Mouse (Mus musculus) liver, postnatal 0 days (tissue): ENCODE results near the gene Atxn3. TPM values are rescaled to one million over a fixed set of nuclear protein-coding genes. Genes with fewer than 3 reads are reported as not detected.
A peak's percentile ranks its signal among the peaks of the same experiment; 100 is the strongest.

Experiments
- ATAC-seq: fragments of 200-750 bp; cut with Nextera tagmentation; 2 replicates; pipeline ENCODE4 v1.8.0; 2017; ENCODE audit warnings: mild to moderate bottlenecking, moderate library complexity
- DNase-seq: peaks from one replicate; pipeline ENCODE4 v3.0.0-alpha.2; 2016
- H3K27ac ChIP-seq: fragments of 300-500 bp; sonication (generic); 2 replicates; pipeline ENCODE4 v1.5.1; 2014; ENCODE audit warnings: antibody characterized with exemption, moderate library complexity, mild to moderate bottlenecking, low read depth
- H3K27me3 ChIP-seq: fragments of 300-500 bp; sonication (generic); 2 replicates; pipeline ENCODE4 v1.6.1; 2014; ENCODE audit warnings: low read length, control low read depth, mixed read lengths; ENCODE audit not compliant: insufficient read depth
- H3K36me3 ChIP-seq: fragments of 300-500 bp; sonication (generic); replicated peaks from 2 replicates; pipeline ENCODE4 v1.6.1; 2014; ENCODE audit warnings: mild to moderate bottlenecking, control low read depth, low read length, moderate library complexity, mixed read lengths; ENCODE audit not compliant: insufficient read depth
- H3K4me1 ChIP-seq: fragments of 300-500 bp; sonication (generic); 2 replicates; pipeline ENCODE4 v1.6.1; 2014; ENCODE audit warnings: antibody characterized with exemption, mild to moderate bottlenecking, control low read depth; ENCODE audit not compliant: insufficient read depth
- H3K4me2 ChIP-seq: fragments of 300-500 bp; sonication (generic); 2 replicates; pipeline ENCODE4 v1.6.1; 2014; ENCODE audit warnings: low read depth, mild to moderate bottlenecking, low read length, moderate library complexity, mixed read lengths
- H3K4me3 ChIP-seq: fragments of 300-500 bp; sonication (generic); 2 replicates; pipeline ENCODE4 v1.5.1; 2014; ENCODE audit warnings: low read depth, low read length
- H3K9ac ChIP-seq: fragments of 300-500 bp; sonication (generic); replicated peaks from 2 replicates; pipeline ENCODE4 v1.6.1; 2014; ENCODE audit warnings: mild to moderate bottlenecking, moderate library complexity
- H3K9me3 ChIP-seq: fragments of 300-500 bp; sonication (generic); 2 replicates; pipeline ENCODE4 v1.6.1; 2016; ENCODE audit warnings: mild to moderate bottlenecking, control low read depth, low read length, mixed read lengths
- CTCF ChIP-seq: sonication (generic); IDR thresholded peaks from 2 replicates; pipeline ENCODE4 v1.5.1; 2016; ENCODE audit warnings: antibody characterized with exemption, low read depth
- EP300 ChIP-seq: IDR thresholded peaks from 2 replicates; pipeline ENCODE4 v1.6.1; 2016; ENCODE audit warnings: antibody characterized with exemption, low read depth, mild to moderate bottlenecking
- WGBS: fragments of 180-500 bp; shearing (Covaris S2); extraction: QIAGEN DNeasy Blood & Tissue Kit; methylation state at CpG from one replicate; pipeline ENCODE4 v1.1.7; 2014; ENCODE audit not compliant: insufficient replicate concordance; 5-methylcytosine and 5-hydroxymethylcytosine counted together
- polyA plus RNA-seq: library from polyadenylated mRNA; unstranded; fragments of >200 nt; fragmentation: Nextera tagmentation; extraction: Ambion mirVana; gene quantifications from 2 replicates; pipeline ENCODE4 v1.2.1, GENCODE M21; 2015

Atxn3 gene
- polyA plus RNA-seq, 1 experiment from 2014 or later = 7.6 TPM

GRCm38 (mm10) chr12:101889351-101889750, 68.7 kb downstream of the Atxn3 start:
- Histone ChIP-seq H3K4me1 (no peaks in the 10 kb centered on the region), H3K4me3 (no peak overlapping the region), H3K4me2 (no peak overlapping the region), H3K9ac (no peak overlapping the region), H3K36me3 (peaks cover 66% of the 10 kb centered on the region), H3K27me3 (no peaks in the 10 kb centered on the region), H3K27ac (peak overlapping the region; percentile 59), H3K9me3 (no peaks in the 10 kb centered on the region)
- peak; percentile 39 for DNase-seq
- TF ChIP-seq EP300 = 0 out of 2 replicates have a peak, but pooled peaks have one; percentile 48
- no peak for TF ChIP-seq CTCF
- ATAC-seq = peak; percentile 98
- WGBS = 78% methylated on average over 3 of the region's 3 CpGs

- peaks cover 69% of the 10 kb centered on the region for H3K36me3 ChIP-seq
- no peak overlapping the region for H3K9ac ChIP-seq
- no peak overlapping the region for H3K4me2 ChIP-seq
- no peak overlapping the region for H3K27ac ChIP-seq
- 80% methylated on average over 2 of the region's 2 CpGs for WGBS
- H3K4me1 ChIP-seq = no peaks in the 10 kb centered on the region
- TF ChIP-seq EP300 (no peak), CTCF (no peak)
- DNase-seq (no peak), ATAC-seq (no peak)
- no peaks in the 10 kb centered on the region for H3K27me3 ChIP-seq
- H3K9me3 ChIP-seq = no peaks in the 10 kb centered on the region
- H3K4me3 ChIP-seq = no peak overlapping the region
Observed at GRCm38 (mm10) chr12:101888312-101888711, 69.7 kb downstream of the Atxn3 start.

DNA sequence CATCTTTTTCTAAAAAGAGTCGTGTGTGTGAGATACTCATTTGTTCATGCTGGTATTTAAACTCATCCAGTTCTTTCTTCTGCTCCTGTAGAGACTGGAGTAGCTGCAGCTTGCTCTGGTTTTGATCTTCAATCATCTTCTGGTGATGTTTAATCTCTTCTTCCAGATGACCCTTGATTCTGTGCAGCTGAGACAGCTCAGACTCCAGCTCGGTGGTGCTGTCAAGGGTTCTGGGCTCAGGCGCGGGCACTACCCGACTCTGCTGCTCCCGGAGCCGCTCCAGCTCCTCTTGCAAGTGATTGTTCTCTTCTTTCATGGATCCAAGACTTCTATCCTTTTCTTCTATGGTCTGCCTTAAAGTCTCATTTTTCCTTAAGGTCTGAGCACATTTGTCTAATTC, 73.1 kb downstream of the Atxn3 start:
- WGBS = 92% methylated on average over 7 of the region's 7 CpGs

GRCm38 (mm10) chr12:101876374-101876773, 81.7 kb downstream of the Atxn3 start:
- Histone ChIP-seq H3K9ac (no peak overlapping the region), H3K4me2 (no peak overlapping the region), H3K9me3 (no peaks in the 10 kb centered on the region), H3K4me1 (no peaks in the 10 kb centered on the region), H3K36me3 (peaks cover 42% of the 10 kb centered on the region), H3K27ac (no peak overlapping the region), H3K27me3 (no peaks in the 10 kb centered on the region), H3K4me3 (no peak overlapping the region)
- TF ChIP-seq EP300 (no peak), CTCF (no peak)
- no peak for DNase-seq
- no peak for ATAC-seq
- 88% methylated on average over 2 of the region's 2 CpGs for WGBS

More for the DNA sequence above, 73.1 kb downstream of the Atxn3 start:
- no peaks in the 10 kb centered on the region for H3K4me1 ChIP-seq
- DNase-seq = no peak
- H3K27me3 ChIP-seq = no peaks in the 10 kb centered on the region
- H3K27ac ChIP-seq = no peak overlapping the region
- ATAC-seq = no peak
- H3K4me3 ChIP-seq = no peak overlapping the region
- peaks cover 48% of the 10 kb centered on the region for H3K36me3 ChIP-seq
- no peak overlapping the region for H3K4me2 ChIP-seq
- TF ChIP-seq CTCF (no peak), EP300 (no peak)
- H3K9me3 ChIP-seq = no peaks in the 10 kb centered on the region
- H3K9ac ChIP-seq = no peak overlapping the region

- Histone ChIP-seq H3K27me3 (no peaks in the 10 kb centered on the region), H3K4me3 (no peak overlapping the region), H3K36me3 (peaks cover 40% of the 10 kb centered on the region), H3K4me2 (no peak overlapping the region), H3K4me1 (no peaks in the 10 kb centered on the region), H3K27ac (no peak overlapping the region), H3K9me3 (no peaks in the 10 kb centered on the region), H3K9ac (no peak overlapping the region)
- ATAC-seq (no peak), DNase-seq (no peak)
- TF ChIP-seq EP300 (no peak), CTCF (peak; percentile 53)
- WGBS = 78% methylated on average over 1 of the region's 1 CpGs
Observed at GRCm38 (mm10) chr12:101875107-101875506, 82.9 kb downstream of the Atxn3 start.

Other genes starting within 250 kb of the Atxn3 start
- gene Tc2n, start 239.7 kb downstream of the Atxn3 start, polyA plus RNA-seq = 0.20 and 0.33 TPM in 2 replicates
- 10.7 TPM in 2 replicates for gene Fbln5, start 139.2 kb downstream of the Atxn3 start, polyA plus RNA-seq
- gene Trip11, start 45.0 kb downstream of the Atxn3 start, polyA plus RNA-seq = 8.1 and 12.0 TPM in 2 replicates
- 11.4 and 12.0 TPM in 2 replicates for gene Cpsf2, start 17.7 kb upstream of the Atxn3 start, polyA plus RNA-seq
- gene Slc24a4, start 170.5 kb upstream of the Atxn3 start, polyA plus RNA-seq = 0.05 and 0.08 TPM in 2 replicates